Mouse (Mus musculus): Measurements from ENCODE around the gene Washc4. TPM values are rescaled to one million over a fixed set of nuclear protein-coding genes. Genes with fewer than 3 reads are reported as not detected.

The Washc4 gene
- 27.8 and 35.1 TPM in 2 replicates for total RNA-seq (2023)

GRCm38 (mm10) chr10:83543439-83544102 lies at the start of gene Washc4:
Washc4 (plus strand) TSS chr10:83543752.

GRCm38 (mm10) chr10:83533910-83534283 lies 9.7 kb upstream of the Washc4 start, which contains the start of gene Aldh1l2:
Aldh1l2 (minus strand) TSS chr10:83534140.

Other genes starting within 250 kb of the Washc4 start
- 0.29 and 1.7 TPM in 2 replicates for gene Slc41a2, start 205.9 kb upstream of the Washc4 start, total RNA-seq (2023)
- 0.43 and 0.54 TPM in 2 replicates for gene D10Wsu102e, start 183.5 kb upstream of the Washc4 start, total RNA-seq (2023)
- 0.18 TPM in 1 of 2 replicates, not detected in the other for gene Aldh1l2, start 9.6 kb upstream of the Washc4 start, total RNA-seq (2023)
- gene Appl2, start 105.0 kb downstream of the Washc4 start, total RNA-seq (2023) = 15.1 and 16.7 TPM in 2 replicates
- gene 1500009L16Rik, start 179.1 kb downstream of the Washc4 start, total RNA-seq (2023) = not detected in 2 replicates

Data from neutrophil, adult 65 days (primary cell).